Mouse (Mus musculus) brain, embryonic 14.5 days (tissue): Measurements from ENCODE around the gene Cd163.

Experiments used
- CTCF ChIP-seq: fragments of 200-500 bp; IDR thresholded peaks from 2 replicates; pipeline ENCODE4 v1.5.1; 2012; ENCODE audit warnings: inconsistent platforms, mild to moderate bottlenecking, moderate library complexity, borderline replicate concordance; ENCODE audit not compliant: insufficient read depth, insufficient read length; ENCODE audit errors: extremely low read depth
- POLR2A ChIP-seq: fragments of 200-500 bp; IDR thresholded peaks from 2 replicates; pipeline ENCODE4 v1.6.1; 2012; ENCODE audit warnings: mild to moderate bottlenecking, inconsistent platforms, borderline replicate concordance; ENCODE audit not compliant: poor library complexity, insufficient read depth, insufficient read length, severe bottlenecking; ENCODE audit errors: extremely low read depth

- TF ChIP-seq CTCF (no peak), POLR2A (no peak)
Measured at GRCm38 (mm10) chr6:124278291-124278690, 26.2 kb upstream of the Cd163 start.
